Mouse (Mus musculus): ENCODE data around the gene Bsn. TPM values are rescaled to one million over a fixed set of nuclear protein-coding genes. Genes with fewer than 3 reads are reported as not detected.
"Not testable (repeated sequence)": the region's sequence is repeated elsewhere in the genome, so short reads cannot be mapped to it uniquely, and the experiment has no call there.

Bsn gene
- total RNA-seq, 1 experiment from 2014 or later, result 2.9 TPM

DNA sequence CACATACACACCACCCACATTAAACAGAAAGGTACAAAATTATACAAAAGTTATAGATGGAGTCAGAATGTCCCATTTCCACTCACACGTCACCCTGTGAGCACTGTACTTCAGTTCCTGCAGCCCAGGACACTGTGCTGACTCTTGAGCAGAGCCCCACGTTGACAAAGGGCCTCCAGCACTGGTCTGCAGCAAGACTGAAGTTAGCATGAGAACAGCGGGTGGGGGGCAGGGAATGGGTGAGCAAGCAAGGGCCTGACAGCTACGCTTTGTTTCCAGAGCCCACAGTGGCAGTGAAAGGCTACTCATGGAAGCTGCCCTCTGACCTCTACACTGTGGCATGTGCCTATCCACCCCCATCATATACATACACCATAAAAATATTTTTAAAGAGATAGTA lies 40.4 kb downstream of the Bsn start:
- DNase-seq, result no peak

DNA sequence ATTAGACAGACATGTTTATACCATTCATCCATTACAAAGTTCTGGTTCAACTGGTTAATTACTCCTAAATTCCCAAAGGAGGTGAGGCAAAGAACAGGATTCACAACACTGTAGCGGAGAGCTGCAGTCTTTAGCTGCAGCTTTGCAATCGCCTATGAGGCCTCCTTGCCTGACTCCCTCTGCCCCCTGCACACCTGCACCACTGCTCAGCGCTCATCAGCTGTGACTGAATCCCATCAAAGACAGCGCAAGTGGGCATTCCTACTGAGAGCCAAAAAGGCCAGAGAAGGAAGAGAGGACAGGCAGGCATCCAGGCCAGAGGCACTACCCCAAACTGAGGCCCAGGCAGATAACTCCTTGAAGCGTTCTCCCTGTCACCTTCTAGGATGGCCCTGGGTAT lies 42.6 kb downstream of the Bsn start:
- no peak for DNase-seq

DNA sequence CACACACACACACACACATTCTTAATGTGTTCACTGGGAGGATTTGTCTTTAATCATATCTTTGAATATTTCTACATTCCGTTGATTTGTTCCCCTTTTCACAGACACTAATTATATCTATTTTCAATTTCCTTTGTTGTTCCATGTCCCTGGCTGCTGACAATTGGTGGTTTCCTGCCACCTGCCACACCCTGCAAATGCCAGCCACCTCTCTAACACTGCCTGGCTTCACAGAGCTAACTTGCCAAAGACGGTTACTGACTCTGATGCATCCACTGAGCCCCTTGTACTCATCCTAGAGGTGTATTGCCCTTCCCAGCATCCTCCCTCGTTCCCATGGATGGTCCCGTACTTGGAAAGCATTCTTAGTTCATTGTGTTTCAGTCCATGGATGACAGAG lies 43.7 kb downstream of the Bsn start:
- DNase-seq, result no peak

DNA sequence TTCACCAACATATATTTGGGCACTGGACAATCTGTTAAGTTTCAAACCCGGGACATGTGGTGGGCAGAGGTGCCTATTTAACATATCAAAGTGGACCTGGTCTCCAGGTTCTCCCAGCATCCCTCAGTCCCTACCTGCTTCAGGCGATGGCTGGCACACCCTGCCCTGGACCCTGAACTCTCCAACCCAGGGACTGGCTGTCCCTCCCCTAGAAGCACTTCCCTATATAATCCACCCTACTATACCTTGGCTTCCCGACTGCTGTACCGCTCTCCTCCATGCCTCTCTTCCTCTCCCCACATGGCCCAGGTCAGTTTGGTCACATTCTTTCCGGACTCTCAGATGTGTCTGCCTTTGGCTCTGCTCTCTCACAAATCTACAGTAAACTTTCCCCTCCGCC lies 44.4 kb downstream of the Bsn start:
- DNase-seq, result no peak

DNA sequence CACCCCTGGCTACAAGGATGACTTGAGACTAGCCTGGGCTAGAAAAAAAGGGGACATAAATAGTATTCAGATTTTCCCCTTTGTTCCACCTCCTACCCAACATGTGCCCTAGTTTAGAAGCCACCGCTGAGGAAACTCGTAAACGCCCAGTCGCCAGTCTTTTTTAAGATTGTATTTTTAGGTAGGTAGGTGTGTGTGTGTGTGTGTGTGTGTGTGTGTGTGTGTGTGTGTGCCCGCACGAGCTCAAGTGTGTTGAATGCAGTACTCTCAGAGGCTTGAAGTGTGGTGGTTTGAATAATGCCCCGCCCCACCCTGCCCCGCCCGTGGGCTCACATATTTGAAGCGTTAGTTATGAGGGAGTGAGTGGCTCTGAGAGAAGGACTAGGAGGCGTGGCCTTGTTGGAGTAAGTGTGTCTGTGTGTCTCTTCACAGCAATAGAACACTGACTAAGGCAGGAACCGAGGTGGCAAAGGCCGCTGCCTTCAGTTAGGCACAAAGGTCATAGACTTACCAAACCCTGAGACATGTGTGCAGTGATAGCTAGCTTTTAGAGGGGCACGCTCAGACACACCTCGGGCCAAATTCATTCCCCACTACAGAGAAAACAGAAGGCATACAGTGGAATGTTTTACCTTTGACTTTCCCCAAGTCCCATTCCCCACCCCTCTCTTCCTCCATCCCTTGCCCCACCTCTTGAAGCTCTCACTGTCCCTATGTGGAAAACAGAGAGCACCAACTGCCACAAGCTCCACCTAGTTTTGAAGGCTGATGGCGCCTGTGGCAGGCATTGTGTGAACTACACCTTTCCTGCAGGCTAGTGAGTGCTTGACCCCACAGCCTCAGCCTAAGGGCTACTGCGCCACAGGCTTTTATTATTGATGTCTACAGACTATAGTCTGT lies 45.6 kb downstream of the Bsn start:
- DNase-seq, result no peak

DNA sequence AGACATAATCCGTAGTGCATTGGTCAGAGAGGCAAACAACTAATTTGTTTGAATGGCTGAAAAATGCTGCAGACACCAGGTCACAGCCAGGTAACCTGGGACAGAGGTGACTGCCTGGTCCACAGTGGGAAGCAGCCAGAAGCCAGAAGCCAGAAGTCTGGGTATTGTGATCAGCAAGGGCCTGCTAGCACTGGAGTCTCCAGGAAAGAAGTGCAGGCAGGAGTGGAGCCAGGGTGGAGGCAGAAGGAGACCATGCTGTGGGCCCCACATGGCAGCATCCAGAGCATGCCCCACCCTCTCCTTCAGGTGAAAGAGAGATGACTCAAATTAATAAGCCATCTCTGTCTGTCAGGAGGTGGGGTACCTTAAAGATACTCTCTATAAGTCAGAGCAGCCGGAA lies 46.7 kb downstream of the Bsn start:
- DNase-seq, result no peak

DNA sequence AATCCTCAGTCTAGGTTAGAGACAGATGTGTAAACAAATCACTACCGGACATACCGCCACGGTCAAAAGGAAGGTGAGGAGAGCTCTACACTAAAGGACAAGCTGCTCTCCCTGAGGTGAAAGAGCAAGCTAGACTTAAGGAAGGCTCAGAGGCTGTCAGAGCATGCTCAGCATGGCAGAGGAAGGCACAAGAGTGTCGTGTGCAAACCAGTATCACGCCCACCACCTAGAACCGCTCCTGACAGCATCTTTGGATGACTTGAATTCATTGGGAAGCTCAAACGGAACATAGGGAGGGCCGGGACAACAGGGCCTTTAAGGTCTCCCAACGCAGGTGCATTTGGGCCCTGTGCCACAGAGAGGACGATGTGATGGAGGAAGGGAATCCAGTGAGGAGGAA lies 48.8 kb downstream of the Bsn start:
- DNase-seq, result no peak

DNA sequence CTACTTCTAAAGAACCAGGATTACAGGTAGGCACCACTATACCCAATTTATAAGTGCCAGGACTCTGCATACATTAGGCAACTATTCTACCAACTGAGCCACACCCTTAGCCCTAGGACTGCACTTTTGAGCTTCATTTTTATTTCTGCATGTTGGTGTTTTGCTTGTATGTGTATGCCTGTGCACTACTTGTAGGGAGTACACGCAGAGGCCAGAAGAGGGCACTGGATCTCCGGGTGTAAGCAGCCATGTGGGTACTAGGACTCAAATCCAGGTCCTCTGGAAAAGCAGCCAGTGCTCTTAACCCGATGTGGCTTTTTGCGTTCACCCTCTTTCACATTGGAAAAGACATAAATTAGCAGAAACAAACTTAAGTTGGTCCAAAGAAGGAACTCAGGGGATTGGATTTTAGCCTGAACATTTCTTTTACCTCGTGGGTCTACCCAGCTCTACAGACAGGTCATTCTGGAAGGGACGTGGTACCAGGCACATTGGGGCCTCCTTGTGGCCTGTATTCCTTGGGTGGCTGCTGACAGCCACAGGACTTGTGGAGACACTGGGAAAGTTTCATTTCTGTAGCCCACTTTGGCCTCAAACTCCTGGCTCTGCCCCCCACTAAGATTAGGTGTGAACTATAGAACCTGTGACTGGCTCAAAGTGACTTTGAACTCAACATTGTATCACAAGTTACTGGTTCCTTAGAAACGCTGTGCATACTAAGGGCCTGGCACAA lies 50.1 kb downstream of the Bsn start:
- DNase-seq, result no peak

DNA sequence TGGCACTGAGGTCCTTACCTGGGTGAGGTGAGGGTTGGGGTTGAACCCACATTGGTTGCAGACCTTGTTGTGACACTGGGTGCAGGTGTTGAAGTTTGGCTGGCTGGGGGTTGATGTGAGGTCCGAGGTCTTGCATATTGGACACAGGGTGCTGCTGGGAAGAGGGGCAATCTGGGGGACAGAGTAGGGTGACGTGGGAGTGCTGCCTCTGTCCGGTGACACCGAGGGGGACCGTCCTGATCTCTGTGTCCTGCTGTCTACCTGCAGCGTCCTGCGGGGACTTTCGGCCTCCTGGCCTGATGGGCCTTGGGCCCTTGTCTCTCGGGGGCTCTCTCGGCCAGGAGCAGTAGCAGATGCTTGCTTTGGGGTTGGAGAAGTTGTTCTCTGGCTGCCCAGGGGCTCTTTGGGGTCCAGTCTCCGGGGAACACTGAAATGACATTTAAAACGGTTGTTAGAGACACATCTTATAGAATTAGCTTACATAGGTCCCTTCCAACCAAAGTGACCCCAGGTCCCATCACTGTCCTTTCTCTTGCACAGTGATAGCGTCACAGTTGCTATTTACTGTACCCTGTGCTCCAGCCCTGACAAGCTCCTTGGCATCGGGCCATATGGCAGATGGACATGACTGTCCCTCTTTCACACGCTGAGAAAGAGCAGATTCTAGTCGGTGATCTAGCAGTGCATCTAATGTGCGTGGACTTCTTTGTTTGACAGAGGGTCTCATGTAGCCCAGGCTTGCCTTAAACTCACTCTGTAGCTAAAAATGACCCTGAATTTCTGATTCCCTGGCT lies 50.8 kb downstream of the Bsn start:
- peak; percentile 62 for DNase-seq

DNA sequence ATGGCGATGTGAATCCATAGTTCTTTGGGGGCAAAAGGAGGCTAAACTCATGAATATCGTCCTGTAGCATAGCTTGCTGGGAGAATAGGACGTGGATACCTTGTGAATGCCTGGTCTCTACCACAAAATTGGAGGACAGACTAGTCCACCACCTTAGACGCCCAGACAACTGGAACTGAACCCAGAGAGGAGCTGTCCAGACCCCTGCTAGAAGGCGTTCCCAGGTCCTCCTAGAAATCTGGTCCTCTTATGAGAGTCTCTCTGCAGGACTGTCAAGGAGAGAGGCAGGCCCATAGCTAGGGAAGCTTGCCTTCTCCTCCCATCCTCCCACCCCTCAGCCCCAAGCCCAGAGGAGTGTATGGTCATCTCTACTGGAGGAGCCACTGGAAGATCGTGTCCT lies 52.1 kb downstream of the Bsn start:
- no peak for DNase-seq

DNA sequence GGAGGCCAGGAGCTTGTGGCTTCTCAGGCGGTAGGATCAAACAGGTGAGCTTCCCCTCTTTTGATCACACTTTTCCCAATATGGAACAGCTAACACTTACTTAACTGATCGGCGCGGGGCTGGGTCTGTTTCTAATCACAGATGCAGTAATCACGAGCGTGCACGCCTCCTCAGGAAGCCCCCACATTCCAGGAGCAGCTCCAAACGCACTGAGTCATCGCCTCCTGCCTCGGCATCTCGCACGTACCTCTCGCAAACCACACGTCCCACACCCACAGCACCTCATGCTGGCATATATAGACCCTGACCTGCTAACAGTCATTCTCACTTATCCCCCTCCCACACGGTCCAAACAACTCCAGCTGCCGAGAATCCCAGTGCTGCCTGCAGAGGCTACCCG lies 52.7 kb downstream of the Bsn start:
- no peak for DNase-seq

DNA sequence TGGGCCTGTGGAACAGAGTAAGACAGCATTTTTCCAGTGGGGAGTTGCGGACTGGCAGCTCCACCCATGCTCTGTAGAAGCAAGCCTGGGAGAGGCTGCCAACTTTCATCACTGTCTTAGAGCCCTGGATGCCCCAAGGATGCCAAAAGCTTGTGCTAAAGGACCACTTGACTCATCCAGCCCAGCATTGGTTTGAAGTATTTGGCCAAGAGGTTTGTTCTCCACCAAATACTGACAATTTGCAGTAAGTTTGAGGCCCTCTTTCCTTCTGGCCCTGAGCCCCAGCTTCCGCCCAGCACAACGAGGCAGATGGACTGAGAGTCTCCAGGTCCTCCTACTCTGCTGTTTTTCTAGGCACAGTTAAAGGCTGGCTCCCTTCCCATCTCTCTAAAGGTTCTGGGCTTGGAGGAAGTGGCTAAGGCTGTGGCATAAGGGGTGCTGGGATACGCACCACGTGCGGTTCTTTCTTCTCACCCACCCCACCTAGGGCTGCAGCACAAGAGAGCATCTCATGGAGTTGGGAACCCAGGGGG lies 53.2 kb downstream of the Bsn start:
- no peak for DNase-seq

DNA sequence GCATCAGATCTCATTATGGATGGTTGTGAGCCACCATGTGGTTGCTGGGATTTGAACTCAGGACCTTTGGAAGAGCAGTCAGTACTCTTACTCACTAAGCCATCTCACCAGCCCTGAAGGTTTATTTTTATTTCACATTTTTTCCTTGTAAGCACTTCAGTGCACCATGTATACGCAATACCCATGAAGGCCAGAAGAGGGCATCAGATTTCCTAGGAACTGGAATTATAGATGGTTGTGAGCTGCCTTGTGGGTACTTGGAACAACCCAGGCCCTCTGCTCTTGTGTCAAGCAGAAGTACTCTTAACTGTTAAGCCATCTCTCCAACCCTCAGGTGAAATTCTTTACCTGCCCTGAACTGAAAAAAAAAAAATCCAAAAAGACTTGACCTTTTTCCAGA lies 54.0 kb downstream of the Bsn start:
- peak; percentile 40 for DNase-seq

DNA sequence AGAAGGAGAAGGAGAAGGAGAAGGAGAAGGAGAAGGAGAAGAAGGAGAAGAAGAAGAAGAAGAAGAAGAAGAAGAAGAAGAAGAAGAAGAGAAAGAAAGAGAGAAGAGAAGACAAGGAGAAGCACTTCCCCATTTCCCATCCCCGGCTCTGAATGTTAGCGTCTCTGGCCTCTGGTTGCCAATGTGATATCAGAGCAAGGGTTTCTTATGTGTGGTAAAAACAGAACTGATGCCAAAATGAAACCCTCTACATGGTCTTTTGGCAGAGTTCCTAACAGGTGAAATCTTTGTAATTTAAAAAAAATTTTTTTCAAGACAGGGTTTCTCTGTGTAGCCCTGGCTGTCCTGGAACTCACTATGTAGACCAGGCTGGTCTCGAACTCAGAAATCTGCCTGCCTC lies 54.5 kb downstream of the Bsn start:
- not testable (repeated sequence) for DNase-seq

DNA sequence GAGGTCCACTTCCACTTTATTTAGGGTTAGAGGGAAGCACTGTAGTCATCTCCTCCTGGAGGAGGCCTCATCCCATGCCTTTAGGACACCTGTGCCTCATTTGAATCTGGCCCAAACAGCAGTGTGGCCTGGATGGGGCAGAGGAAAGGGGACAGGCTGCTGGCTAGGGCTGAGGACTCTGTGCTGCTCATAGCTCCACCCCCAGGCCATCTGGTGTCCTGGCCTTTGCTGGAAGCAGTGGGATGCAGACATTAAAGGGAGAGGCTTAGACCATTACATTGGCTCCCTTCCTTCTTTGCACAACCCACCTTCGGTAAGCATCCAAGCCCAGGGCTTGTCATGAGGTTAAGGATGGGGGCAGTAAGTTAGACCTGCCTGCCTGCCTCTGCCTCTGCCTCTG lies 56.7 kb downstream of the Bsn start:
- no peak for DNase-seq

DNA sequence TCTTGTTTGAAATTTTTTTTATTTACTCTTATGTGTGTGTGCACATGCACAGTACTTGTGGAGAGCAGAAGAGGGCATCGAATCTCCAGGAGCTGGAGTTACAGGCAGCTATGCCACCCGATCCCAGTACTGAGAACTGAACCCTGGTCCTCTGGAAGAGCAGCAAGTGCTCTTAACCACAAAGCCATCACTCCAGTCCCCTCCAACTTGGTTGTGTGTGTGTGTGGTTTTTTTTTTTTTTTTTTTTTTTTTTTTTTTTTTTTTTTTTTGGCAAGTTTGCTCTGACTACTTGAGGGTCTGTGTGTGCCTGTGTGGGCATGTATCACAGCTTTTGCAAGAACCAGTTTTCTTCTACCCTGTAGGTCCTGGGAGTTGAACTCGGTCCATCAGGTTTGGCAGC lies 57.8 kb downstream of the Bsn start:
- no peak for DNase-seq

DNA sequence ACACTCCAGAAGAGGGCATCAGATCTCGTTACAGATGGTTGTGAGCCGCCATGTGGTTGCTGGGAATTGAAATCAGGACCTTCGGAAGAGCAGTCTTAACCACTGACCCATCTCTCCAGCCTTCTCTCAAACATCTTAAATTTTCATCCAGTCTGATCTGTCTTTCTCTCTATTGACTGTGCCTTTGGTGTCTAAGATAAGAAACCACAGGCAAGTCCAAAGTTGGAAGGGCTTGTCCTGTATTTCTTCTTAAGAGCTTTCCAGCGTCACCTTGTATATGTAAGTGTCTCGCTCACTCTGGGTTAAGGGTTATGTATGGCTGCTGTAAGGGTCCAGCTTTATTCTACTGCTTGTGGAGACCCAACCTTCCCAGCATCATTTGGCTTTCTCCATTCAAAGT lies 58.7 kb downstream of the Bsn start:
- no peak for DNase-seq

DNA sequence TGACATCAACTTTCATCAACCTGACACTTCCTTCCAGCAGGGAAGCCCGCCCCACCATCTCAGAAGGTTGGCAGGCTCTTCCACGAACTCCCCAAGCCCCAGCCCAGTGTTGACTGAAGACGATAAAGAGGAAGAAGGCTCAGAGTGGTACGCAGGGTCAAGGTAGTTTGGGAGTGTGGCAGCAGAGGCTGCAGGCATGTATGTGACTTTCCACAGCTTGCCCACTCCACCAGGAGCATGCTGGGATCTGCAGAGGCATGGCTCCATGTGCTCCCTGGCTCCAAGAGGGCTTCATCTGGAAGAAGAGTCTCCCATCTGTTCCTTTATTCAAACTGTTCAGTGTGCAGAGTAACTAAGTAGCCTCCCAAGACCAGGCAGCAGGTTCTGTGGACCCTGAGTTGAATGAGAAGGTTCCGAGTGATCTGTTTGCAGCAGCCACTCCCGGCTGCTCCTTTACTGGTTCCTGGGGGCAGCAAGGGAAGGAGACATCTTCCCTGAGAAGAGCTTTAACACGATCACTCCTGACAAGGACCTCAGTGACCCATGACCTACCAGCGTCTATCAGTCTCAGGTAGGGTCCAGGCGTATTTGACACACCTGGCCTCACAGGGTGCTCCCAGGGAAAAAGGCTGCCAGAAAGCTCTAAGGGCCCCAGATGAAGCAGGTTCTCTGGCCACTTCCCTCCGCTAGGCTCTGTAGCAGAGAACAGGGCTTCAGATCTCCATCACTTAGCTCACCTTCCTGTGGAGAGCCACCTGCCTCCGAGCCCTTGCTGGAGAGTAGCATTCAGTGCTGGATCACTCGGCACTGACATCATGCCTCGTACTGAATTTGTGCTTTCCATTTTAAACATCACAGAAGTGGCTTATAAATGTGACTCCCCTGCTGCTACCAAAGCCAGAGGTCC lies 60.9 kb downstream of the Bsn start:
- no peak for DNase-seq

DNA sequence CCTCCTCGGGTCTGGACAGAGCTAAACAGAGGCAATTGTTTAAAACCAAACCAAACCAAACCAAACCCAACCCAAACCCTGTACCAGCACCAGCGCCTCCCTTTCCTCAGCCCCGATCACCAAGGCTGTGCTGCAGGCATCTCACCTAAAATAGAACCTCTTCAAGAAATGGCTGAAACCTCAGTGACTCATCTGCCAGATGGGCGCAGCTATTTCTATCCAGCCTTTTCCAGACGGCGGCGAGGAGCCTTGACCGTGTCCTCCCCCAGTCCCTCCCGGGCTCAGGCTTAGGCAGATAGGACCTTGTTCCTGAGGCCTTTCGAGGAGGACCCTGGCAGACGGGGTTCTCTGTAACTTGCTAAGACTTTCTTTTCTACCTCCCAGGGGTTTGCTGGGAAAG lies 61.9 kb downstream of the Bsn start:
- peak; percentile 52 for DNase-seq

DNA sequence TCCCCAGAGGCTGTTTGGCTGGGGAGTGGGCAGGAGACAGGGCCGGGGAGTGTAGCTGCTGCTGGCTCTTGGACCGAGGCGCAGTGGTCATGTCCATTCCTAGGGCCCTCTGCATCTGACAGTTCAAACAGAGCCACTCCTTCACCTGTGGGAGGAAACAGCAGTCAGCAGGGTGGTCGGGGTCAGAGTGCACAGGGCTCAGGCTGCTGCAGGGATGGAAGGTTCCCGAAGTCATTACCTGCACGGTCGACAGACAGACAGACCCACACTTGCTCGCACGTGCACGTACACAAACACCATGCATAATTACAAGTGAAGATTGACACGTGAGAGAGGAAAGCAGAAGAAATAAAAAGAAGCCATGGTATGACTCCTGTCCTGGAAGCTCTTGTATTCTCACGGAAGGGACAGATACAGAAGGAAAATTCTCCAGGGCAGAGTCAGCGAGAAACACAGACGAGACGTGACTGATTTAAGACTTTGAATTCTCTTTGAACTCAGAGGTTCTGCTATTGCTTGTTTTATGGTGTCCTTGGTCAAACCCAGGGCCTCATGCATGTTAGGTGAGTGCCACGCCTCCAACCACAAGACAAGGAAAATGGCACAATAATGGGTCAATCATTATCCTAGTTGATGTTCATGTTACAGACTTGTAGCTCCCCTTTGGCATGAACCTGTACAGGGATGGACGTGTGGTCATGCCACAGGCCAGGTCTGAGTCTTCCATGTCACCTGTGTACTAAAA lies 63.6 kb downstream of the Bsn start:
- DNase-seq, result no peak

DNA sequence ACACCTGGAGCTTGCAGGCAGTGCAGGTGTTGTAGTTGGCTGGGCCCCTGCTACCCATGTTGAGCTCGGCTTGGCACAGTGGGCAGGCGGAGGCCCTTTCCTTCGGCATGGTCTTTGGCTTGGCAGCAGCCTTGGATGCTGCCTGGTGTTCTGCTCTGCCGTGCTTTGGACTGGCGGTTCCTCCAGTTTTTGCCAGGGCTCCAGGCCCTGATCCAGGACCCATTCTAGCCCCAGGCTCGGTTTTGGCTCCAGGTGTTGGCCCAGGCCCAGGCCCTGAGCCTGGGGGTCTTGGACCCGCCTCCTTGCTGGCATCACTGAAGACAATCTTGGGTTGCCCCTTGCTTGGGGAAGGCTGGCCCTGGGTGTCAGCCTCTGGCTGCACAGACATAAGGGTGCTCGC lies 64.5 kb downstream of the Bsn start:
- DNase-seq, result no peak
